Mouse (Mus musculus) heart, adult 2 months (tissue): ENCODE measurements at regions not wholly inside any gene's neighbourhood (a gene's known extent, or its start where the extent isn't known, plus 50 kb on each side); places are given as distances from the start of the nearest gene placed in this dataset.

Experiments used
- CTCF ChIP-seq: fragments of 200-600 bp; IDR thresholded peaks from 2 replicates; pipeline ENCODE4 v1.8.1; 2022; ENCODE audit warnings: antibody characterized with exemption, mild to moderate bottlenecking, moderate library complexity
- EP300 ChIP-seq: fragments of 200-500 bp; IDR thresholded peaks from 2 replicates; pipeline ENCODE4 v1.6.1; 2011; ENCODE audit warnings: low read depth, low read length, control low read depth; ENCODE audit not compliant: insufficient read depth
- POLR2A ChIP-seq: fragments of 200-500 bp; IDR thresholded peaks from 2 replicates; pipeline ENCODE4 v1.6.1; 2011; ENCODE audit warnings: mild to moderate bottlenecking, low read depth, low read length, control low read depth; ENCODE audit not compliant: insufficient read depth

DNA sequence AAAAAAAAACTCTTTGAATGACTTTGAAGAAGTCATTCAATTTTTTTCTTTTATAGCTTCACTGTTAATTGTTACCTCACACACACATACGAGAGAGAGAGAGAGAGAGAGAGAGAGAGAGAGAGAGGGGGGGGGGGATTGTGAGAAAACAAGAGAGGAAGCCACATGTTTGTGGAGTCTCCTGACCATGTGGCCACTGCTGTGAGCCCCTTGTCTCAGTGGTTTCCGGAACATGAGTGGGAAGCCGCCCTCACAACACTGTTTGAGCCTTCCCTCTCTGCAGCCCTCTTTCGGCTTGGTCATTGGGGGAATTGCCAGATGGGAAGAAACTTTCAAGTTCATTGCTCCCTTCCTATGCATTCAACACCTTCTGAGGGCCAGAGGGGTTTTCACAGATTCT, 656.3 kb downstream of the Kcnj2 start:
- TF ChIP-seq CTCF = no peak
- no peak for TF ChIP-seq EP300
- TF ChIP-seq POLR2A = no peak
